Mouse (Mus musculus) brain, adult 10 weeks (tissue): ENCODE results near the gene Hist2h2be. TPM values are rescaled to one million over a fixed set of nuclear protein-coding genes. Genes with fewer than 3 reads are reported as not detected.

Experiments
- polyA plus RNA-seq: library from polyadenylated mRNA; stranded (reverse); fragments of 350-450 nt; fragmentation: Illumina TruSeq; extraction: RNeasy Lipid Tissue Mini Kit (QIAGEN cat#74804); gene quantifications from one replicate; pipeline ENCODE4 v1.2.3, GENCODE M21; 2015; ENCODE audit warnings: low read depth, low replicate concordance

Gene Hist2h2be
- polyA plus RNA-seq, 1 experiment from 2014 or later = 7.2 TPM

Other genes with a start within 250 kb of the Hist2h2be start
- gene Plekho1, start 225.1 kb upstream of the Hist2h2be start, polyA plus RNA-seq = 74.5 TPM
- gene Vps45, start 162.7 kb upstream of the Hist2h2be start, polyA plus RNA-seq = 46.0 TPM
- 20.0 TPM for gene Otud7b, start 116.6 kb upstream of the Hist2h2be start, polyA plus RNA-seq
- gene Mtmr11, start 59.1 kb upstream of the Hist2h2be start, polyA plus RNA-seq = 10.8 TPM
- 44.2 TPM for gene Sf3b4, start 48.8 kb upstream of the Hist2h2be start, polyA plus RNA-seq
- 293 TPM for gene Sv2a, start 40.0 kb upstream of the Hist2h2be start, polyA plus RNA-seq
- 30.9 TPM for gene Bola1, start 1.4 kb upstream of the Hist2h2be start, polyA plus RNA-seq
- not detected for gene Hist2h2ab, start 1.3 kb upstream of the Hist2h2be start, polyA plus RNA-seq
- not detected for gene Hist2h2ac, start 239 bp upstream of the Hist2h2be start, polyA plus RNA-seq
- 5.3 TPM for gene Hist2h3c2, start 18.0 kb downstream of the Hist2h2be start, polyA plus RNA-seq
- 79.4 TPM for gene Hist2h2aa2, start 19.2 kb downstream of the Hist2h2be start, polyA plus RNA-seq
- not detected for gene Hist2h2aa1, start 24.4 kb downstream of the Hist2h2be start, polyA plus RNA-seq
- gene Hist2h3c1, start 25.6 kb downstream of the Hist2h2be start, polyA plus RNA-seq = not detected
- 1.3 TPM for gene Hist2h4, start 42.2 kb downstream of the Hist2h2be start, polyA plus RNA-seq
- not detected for gene Hist2h3b, start 47.5 kb downstream of the Hist2h2be start, polyA plus RNA-seq
- not detected for gene Hist2h2bb, start 48.6 kb downstream of the Hist2h2be start, polyA plus RNA-seq
- gene Fcgr1, start 72.8 kb downstream of the Hist2h2be start, polyA plus RNA-seq = 4.3 TPM
- not detected for gene BC107364, start 231.2 kb downstream of the Hist2h2be start, polyA plus RNA-seq